Mouse (Mus musculus): ENCODE measurements around the gene Slc45a3. TPM values are rescaled to one million over a fixed set of nuclear protein-coding genes. Genes with fewer than 3 reads are reported as not detected.

Slc45a3 gene
- polyA plus RNA-seq, 1 experiment from 2014 or later = 5.4 TPM

DNA sequence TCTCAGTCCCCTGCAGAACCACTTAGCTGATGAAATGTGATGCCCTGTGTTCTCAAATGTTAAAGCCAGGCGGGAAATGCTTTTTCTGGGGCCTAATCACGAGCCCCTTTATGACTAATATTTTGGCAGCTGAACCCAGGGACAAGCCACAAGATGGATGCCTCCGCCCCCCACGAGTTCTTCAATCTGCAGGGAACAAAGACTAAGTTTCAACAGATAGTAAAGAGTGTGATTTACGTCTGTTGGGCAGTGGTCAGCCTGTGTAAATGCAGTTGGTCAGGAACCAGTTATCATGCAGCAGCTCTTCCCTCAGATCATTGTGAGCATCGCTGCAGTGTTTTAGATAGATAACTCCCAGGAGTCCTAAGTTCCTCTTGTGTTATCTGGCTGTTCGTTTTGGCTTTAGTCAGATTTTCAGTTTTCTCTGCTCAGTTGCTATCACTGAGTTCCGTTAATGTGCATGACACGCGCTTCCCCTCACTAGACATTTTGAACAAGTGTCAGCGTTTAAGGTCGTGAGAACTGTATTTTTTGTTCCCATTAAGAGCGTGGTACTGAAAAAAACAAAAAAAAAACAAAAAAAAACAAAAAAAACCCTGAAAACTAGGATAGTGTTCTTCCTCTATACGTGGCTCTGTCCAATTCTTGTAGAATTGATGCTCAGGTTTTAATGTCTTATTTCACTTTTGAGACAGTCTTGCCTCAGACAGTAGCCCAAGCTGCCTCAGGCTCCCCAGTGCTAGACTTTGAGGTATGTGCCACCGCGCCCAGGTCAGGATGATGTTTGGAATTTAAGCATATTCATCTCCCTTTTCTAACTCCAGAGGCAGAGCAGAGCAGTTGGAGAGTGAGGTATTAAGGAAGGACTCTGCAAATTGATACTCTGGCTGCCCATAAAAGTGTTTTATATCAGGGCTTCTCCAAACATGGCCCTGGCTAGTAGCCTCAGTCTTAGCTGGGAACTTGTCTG lies 19.9 kb upstream of the Slc45a3 start:
- H3K4me2 ChIP-seq (ENCODE audit: low read depth, low read length) = no peak overlapping the region
- H3K9ac ChIP-seq (ENCODE audit: low read length) = no peak overlapping the region
- WGBS = 43% methylated on average over 16 of the region's 16 CpGs
- no peak overlapping the region for H3K4me3 ChIP-seq (ENCODE audit: low read length)
- H3K27ac ChIP-seq (ENCODE audit: low read length) = peak overlapping the region; percentile 20
- no peaks in the 10 kb centered on the region for H3K9me3 ChIP-seq (replicated peaks; ENCODE audit: control insufficient read depth, low read length)
- H3K27me3 ChIP-seq (ENCODE audit: control insufficient read depth, insufficient read depth, low read length) = no peaks in the 10 kb centered on the region
- H3K36me3 ChIP-seq (ENCODE audit: control insufficient read depth, insufficient read depth) = no peaks in the 10 kb centered on the region
- ATAC-seq (replicated peaks; ENCODE audit: extremely low read depth, insufficient read depth, low FRiP score) = no peak
- peaks cover 28% of the 10 kb centered on the region for H3K4me1 ChIP-seq (ENCODE audit: control insufficient read depth, insufficient read depth, low read length)

DNA sequence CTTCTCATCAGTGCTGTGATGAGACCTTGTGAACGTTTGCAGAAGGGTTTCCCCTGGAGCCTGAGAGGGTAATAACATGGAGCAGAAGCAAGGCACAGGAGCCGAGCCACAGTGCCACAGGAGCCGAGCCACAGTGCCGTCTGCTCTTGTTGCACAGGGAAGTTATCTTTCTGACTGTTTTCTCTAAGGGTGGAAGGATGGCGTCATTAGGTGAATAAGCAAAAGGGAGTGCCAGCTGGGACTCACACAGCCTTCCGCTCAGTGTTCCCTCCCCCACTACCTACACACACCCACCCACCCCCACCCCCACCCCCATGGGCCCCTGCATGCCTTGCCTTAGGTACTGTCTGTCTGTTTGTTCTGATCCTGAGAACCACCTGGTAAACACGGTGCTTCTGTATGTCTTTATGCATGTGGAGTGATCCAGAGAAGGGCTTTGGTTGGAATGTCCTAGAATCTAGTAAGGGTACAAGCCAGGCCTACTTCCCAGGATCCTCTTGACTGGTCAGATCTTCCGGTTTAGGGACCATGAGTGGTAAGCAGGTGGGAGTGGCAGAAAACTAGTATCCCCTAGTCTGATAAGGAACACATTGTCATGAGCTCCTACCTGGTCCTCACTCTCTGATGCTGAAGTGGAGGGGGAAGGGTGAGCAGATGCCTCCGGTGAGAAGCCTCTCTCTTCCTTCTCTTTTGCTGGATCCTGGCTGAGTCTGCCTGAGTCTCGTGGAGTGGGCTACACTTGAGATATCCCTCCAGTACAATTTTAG lies 16.9 kb upstream of the Slc45a3 start:
- 47% methylated on average over 10 of the region's 10 CpGs for WGBS
- ATAC-seq (replicated peaks; ENCODE audit: extremely low read depth, insufficient read depth, low FRiP score) = no peak
- Histone ChIP-seq H3K4me2 (ENCODE audit: low read depth, low read length) (no peak overlapping the region), H3K9me3 (replicated peaks; ENCODE audit: control insufficient read depth, low read length) (no peaks in the 10 kb centered on the region), H3K4me1 (ENCODE audit: control insufficient read depth, insufficient read depth, low read length) (peaks cover 10% of the 10 kb centered on the region), H3K4me3 (ENCODE audit: low read length) (no peak overlapping the region), H3K27ac (ENCODE audit: low read length) (no peak overlapping the region), H3K9ac (ENCODE audit: low read length) (no peak overlapping the region), H3K27me3 (ENCODE audit: control insufficient read depth, insufficient read depth, low read length) (no peaks in the 10 kb centered on the region), H3K36me3 (ENCODE audit: control insufficient read depth, insufficient read depth) (no peaks in the 10 kb centered on the region)

DNA sequence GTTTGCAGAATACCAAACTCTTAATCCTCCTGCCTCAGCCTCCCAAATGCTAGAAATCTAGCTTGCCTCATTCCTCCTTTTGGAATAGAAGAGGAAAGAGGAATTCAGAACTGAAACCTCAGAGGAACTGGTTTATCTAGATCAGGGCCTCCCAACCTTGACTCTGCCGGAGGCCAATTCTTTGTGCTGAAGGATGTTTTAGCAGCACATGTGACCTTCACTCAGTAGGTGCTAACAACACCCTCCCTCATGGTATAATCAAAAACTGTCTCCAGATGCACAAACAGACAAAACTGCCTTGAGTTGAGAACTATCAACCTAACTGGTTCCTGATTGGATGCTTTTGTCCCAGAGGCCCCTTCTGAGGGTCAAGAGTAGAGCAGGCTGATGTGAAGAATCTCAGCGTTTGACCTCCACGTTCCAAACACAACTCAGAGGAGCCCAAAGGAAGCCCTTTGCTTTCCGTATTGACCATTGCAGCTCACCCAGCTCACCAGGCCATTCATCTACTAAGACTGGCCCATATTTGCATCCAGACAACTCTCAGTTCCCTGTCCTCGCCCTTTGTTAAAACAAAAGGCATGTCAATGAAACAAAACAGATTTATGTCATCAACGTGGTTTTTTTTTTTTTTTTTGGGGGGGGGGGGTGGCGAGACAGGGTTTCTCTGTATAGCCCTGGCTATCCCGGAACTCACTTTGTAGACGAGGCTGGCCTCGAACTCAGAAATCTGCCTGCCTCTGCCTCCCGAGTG lies 16.1 kb upstream of the Slc45a3 start:
- H3K4me2 ChIP-seq (ENCODE audit: low read depth, low read length) = no peak overlapping the region

DNA sequence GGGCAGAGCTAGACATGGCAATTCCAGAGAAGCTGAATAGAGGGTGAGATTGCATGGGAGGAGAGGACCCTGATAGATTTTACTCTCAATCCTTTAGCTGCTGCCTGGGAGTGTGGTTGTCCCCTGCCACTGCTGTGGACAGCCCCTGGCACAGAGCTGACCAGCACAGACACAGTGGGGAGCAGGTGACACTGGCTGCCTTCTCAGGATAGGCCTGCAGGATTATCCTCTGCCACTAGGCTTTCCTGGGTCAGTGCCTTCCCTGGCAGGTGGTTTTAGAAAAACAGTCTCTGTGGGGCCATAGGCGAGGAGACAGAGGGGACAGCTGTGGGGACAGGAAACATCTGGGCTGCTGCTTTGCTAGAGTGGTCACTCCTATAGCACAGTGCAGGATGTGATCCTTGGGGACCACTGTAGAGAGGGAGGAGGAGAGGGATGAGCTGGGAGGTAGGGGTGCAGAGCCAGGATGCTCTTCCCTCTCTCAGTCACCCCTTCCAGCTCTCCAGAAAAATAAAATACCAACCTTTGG lies 14.7 kb upstream of the Slc45a3 start:
- 21% methylated on average over 1 of the region's 1 CpGs for WGBS
- no peak for ATAC-seq (replicated peaks; ENCODE audit: extremely low read depth, insufficient read depth, low FRiP score)
- H3K4me3 ChIP-seq (ENCODE audit: low read length) = no peak overlapping the region

More for the DNA sequence above, 16.1 kb upstream of the Slc45a3 start:
- ATAC-seq (replicated peaks; ENCODE audit: extremely low read depth, insufficient read depth, low FRiP score) = no peak
- WGBS = 77% methylated on average over 11 of the region's 11 CpGs
- Histone ChIP-seq H3K27ac (ENCODE audit: low read length) (no peak overlapping the region), H3K4me1 (ENCODE audit: control insufficient read depth, insufficient read depth, low read length) (peaks cover 4% of the 10 kb centered on the region; the same call in 1 of the 2 replicates), H3K4me3 (ENCODE audit: low read length) (no peak overlapping the region), H3K36me3 (ENCODE audit: control insufficient read depth, insufficient read depth) (no peaks in the 10 kb centered on the region), H3K9me3 (replicated peaks; ENCODE audit: control insufficient read depth, low read length) (no peaks in the 10 kb centered on the region), H3K27me3 (ENCODE audit: control insufficient read depth, insufficient read depth, low read length) (no peaks in the 10 kb centered on the region), H3K9ac (ENCODE audit: low read length) (no peak overlapping the region)

DNA sequence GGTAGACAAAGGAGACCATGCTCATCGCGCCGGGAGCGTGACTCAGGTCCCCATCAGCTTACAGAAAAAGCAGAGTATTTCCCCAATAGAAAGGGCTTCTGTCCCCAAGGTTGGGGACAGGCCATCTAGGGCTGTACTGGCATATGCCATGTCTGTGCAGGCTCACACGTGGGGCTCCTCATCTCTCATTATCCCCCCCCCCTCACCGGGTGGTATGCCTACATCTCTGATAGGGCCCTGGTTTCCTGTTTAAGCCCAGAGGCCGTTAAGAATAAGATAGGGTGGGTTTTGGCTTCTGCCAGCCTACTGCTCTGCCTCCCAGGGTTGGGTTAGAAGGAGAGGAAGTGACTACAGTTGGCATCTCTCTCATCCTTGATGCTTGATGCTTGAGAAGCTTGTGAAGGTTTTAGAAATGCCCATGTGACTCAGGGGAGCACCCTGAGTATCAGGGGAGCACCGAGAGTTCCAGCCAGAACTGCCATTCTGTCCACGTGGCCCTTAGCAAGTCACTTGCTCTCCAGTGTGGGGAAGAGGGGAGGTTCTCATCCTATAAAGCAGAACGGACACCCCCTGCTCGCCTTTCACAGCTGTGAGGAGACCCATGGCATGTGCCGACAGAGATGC lies 8.4 kb upstream of the Slc45a3 start:
- Histone ChIP-seq H3K4me1 (ENCODE audit: control insufficient read depth, insufficient read depth, low read length) (no peaks in the 10 kb centered on the region), H3K4me2 (ENCODE audit: low read depth, low read length) (no peak overlapping the region), H3K36me3 (ENCODE audit: control insufficient read depth, insufficient read depth) (no peaks in the 10 kb centered on the region), H3K4me3 (ENCODE audit: low read length) (no peak overlapping the region), H3K9ac (ENCODE audit: low read length) (no peak overlapping the region), H3K27ac (ENCODE audit: low read length) (0 out of 2 replicates have a peak overlapping the region, but pooled peaks have one; percentile 16), H3K27me3 (ENCODE audit: control insufficient read depth, insufficient read depth, low read length) (no peaks in the 10 kb centered on the region), H3K9me3 (replicated peaks; ENCODE audit: control insufficient read depth, low read length) (no peaks in the 10 kb centered on the region)
- ATAC-seq (replicated peaks; ENCODE audit: extremely low read depth, insufficient read depth, low FRiP score) = peak; percentile 28; the same call in 1 of the 2 replicates
- 67% methylated on average over 12 of the region's 12 CpGs for WGBS

More for the DNA sequence above, 14.7 kb upstream of the Slc45a3 start:
- Histone ChIP-seq H3K4me2 (ENCODE audit: low read depth, low read length) (no peak overlapping the region), H3K36me3 (ENCODE audit: control insufficient read depth, insufficient read depth) (no peaks in the 10 kb centered on the region), H3K27ac (ENCODE audit: low read length) (no peak overlapping the region), H3K27me3 (ENCODE audit: control insufficient read depth, insufficient read depth, low read length) (no peaks in the 10 kb centered on the region), H3K9me3 (replicated peaks; ENCODE audit: control insufficient read depth, low read length) (no peaks in the 10 kb centered on the region), H3K4me1 (ENCODE audit: control insufficient read depth, insufficient read depth, low read length) (no peaks in the 10 kb centered on the region; the same call in 1 of the 2 replicates), H3K9ac (ENCODE audit: low read length) (0 out of 2 replicates have a peak overlapping the region, but pooled peaks have one; percentile 17)

DNA sequence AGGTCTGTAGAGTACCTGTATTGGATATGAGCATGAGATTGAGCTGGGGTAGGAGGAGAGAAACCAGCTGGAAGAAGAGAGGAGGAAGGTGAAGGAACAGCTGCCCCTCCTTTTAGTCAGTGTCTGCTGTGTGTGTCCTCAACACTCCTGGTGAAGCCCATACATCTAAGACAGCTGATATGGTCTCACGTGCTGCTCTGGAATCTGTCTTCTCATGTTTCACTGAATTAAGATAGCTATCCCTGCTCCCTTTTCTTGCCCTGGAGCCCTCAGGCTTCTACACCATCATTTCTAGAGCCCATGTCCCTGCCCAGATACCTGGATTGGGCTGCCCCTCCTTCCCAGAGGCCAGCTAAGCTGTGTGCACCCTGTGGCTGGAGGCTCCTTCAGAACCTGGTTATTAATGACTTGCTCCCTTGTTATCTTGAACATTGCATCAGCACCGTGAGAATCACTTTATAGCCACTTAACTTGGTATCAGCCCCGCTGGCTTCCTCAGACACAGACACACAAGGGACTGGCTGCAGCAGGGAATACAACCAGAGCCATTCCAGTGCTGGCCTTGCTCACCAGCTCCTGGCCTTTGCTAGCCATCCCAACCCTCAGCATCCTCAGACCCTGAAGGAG lies 7.5 kb upstream of the Slc45a3 start:
- H3K4me1 ChIP-seq (ENCODE audit: control insufficient read depth, insufficient read depth, low read length) = no peaks in the 10 kb centered on the region
- H3K36me3 ChIP-seq (ENCODE audit: control insufficient read depth, insufficient read depth) = no peaks in the 10 kb centered on the region
- no peak overlapping the region for H3K4me2 ChIP-seq (ENCODE audit: low read depth, low read length)
- ATAC-seq (replicated peaks; ENCODE audit: extremely low read depth, insufficient read depth, low FRiP score) = no peak
- H3K27me3 ChIP-seq (ENCODE audit: control insufficient read depth, insufficient read depth, low read length) = peaks cover 3% of the 10 kb centered on the region
- WGBS = 30% methylated on average over 3 of the region's 3 CpGs
- H3K4me3 ChIP-seq (ENCODE audit: low read length) = no peak overlapping the region
- H3K9me3 ChIP-seq (replicated peaks; ENCODE audit: control insufficient read depth, low read length) = no peaks in the 10 kb centered on the region
- no peak overlapping the region for H3K9ac ChIP-seq (ENCODE audit: low read length)
- H3K27ac ChIP-seq (ENCODE audit: low read length) = no peak overlapping the region

DNA sequence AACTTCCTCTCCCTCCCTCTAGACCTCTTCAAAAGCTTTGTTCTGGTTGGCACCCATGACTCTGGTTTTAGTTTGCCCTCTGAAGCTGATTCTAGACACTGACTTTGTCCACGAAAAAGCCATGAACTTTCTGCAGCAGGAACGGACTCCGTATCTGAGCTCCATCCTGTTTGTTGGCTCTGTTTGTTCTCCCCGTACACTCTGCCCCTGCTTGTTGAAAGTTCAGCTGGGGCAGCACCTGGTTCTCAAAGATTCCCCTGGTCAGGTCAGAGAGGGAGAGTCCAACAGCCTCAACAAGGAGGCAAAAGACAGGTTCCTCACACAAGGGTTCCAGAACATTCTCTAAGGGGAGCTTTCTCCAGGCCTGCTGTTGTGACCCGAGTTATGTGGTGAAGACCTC lies 5.4 kb upstream of the Slc45a3 start:
- no peak overlapping the region for H3K4me2 ChIP-seq (ENCODE audit: low read depth, low read length)
- H3K4me3 ChIP-seq (ENCODE audit: low read length) = no peak overlapping the region
- H3K9me3 ChIP-seq (replicated peaks; ENCODE audit: control insufficient read depth, low read length) = no peaks in the 10 kb centered on the region
- no peak overlapping the region for H3K9ac ChIP-seq (ENCODE audit: low read length)
- no peaks in the 10 kb centered on the region for H3K36me3 ChIP-seq (ENCODE audit: control insufficient read depth, insufficient read depth)
- H3K27me3 ChIP-seq (ENCODE audit: control insufficient read depth, insufficient read depth, low read length) = peaks cover 14% of the 10 kb centered on the region
- WGBS = 67% methylated on average over 5 of the region's 5 CpGs
- H3K27ac ChIP-seq (ENCODE audit: low read length) = no peak overlapping the region
- peaks cover 3% of the 10 kb centered on the region; the same call in 1 of the 2 replicates for H3K4me1 ChIP-seq (ENCODE audit: control insufficient read depth, insufficient read depth, low read length)
- ATAC-seq (replicated peaks; ENCODE audit: extremely low read depth, insufficient read depth, low FRiP score) = no peak

DNA sequence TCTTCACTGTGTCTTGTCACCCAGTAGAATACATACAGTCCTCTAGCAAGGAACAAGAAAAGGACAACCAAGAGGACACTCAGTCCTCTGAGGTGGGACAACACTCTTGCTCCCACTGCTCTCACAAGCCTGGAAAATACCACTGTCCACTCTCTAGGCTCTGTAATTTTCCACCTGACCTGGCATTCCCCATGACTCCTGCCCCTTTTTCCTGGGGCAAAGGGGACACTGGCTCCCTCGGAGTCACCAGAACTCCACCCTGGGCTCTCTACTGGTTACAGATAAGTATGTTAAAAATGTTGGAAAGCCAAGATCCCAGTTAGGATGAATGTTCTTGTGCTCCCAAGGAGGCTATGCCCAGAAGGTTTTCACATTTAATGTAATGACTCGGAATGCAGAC lies 1.8 kb upstream of the Slc45a3 start:
- Histone ChIP-seq H3K27ac (ENCODE audit: low read length) (no peak overlapping the region), H3K27me3 (ENCODE audit: control insufficient read depth, insufficient read depth, low read length) (peaks cover 35% of the 10 kb centered on the region), H3K9ac (ENCODE audit: low read length) (no peak overlapping the region), H3K4me2 (ENCODE audit: low read depth, low read length) (no peak overlapping the region), H3K9me3 (replicated peaks; ENCODE audit: control insufficient read depth, low read length) (no peaks in the 10 kb centered on the region), H3K36me3 (ENCODE audit: control insufficient read depth, insufficient read depth) (no peaks in the 10 kb centered on the region), H3K4me3 (ENCODE audit: low read length) (no peak overlapping the region), H3K4me1 (ENCODE audit: control insufficient read depth, insufficient read depth, low read length) (peaks cover 15% of the 10 kb centered on the region)
- WGBS = 56% methylated on average over 2 of the region's 2 CpGs
- ATAC-seq (replicated peaks; ENCODE audit: extremely low read depth, insufficient read depth, low FRiP score) = no peak
